Mouse (Mus musculus) gastrocnemius, postnatal 25 days (tissue): Measurements from ENCODE around the gene Adam1b. TPM values are rescaled to one million over a fixed set of nuclear protein-coding genes. Genes with fewer than 3 reads are reported as not detected.

ENCODE experiments used
- DNase-seq: peaks from one replicate; pipeline ENCODE4 v3.0.0; 2022
- total RNA-seq, 2 experiments: library from RNA; stranded (reverse); gene quantifications; 1 replicate in 1 of 2; 2 replicates in 1 of 2; pipeline ENCODE4 v1.2.3; 2021

Gene Adam1b
- total RNA-seq, 2 experiments from 2014 or later = not detected

DNA sequence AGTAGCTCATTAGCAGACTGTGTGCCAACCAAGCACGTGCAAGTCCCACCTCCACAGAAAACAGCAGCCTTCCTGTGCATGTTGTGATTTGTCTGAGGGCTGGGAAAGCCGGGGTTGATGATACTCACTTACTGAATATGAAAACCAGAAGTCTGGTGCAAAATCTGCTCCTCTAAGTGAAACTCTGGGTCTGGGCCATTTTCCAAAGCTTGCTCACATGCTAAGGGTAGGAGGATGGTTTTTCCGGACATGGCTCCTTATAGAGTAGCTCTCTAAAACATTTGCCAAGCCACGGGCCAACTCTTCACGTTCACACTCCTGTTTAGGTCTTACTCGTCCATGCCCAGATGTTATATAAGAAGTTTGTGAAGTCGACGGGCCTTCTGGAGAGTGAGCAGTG lies 9.9 kb downstream of the Adam1b start:
- DNase-seq = no peak

DNA sequence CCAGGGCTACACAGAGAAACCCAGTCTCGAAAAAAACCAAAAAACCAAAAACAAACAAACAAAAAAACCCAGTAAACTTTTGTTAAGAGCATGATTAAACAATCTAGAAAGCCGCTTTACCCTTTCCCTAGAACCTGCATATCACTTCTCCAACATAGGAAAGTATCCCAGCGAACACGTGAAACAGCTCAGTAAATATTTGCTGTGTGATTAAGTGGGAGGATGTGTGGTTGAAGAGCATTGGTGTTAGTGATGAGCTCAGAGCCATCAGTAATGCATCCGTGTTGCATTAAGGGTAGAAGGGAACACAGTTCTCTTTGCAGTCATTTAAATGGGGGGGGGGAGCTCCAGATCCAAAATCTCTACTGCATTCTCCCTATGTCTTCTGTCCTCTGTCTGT lies 18.4 kb downstream of the Adam1b start:
- no peak for DNase-seq

DNA sequence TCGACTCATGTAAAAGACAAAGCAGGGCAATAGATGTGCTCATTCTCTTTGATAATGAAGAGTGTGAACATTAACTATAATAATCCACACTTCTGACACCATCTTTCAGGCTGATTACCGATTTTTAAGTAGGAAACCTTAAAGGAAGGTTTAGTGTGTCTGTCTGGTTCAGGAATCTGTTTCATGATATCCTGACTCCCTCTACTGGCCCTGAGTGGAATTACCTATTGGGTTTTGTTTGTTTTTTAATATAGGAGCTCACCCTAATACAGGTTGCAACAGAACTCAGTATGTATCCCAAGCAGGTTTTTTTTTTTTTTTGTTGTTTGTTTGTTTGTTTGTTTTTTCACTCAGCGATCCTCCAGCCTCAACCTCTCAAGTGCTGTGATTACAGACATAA lies 25.6 kb downstream of the Adam1b start:
- DNase-seq = no peak

GRCm38 (mm10) chr5:121476040-121476439 lies 27.2 kb downstream of the Adam1b start:
- no peak for DNase-seq

DNA sequence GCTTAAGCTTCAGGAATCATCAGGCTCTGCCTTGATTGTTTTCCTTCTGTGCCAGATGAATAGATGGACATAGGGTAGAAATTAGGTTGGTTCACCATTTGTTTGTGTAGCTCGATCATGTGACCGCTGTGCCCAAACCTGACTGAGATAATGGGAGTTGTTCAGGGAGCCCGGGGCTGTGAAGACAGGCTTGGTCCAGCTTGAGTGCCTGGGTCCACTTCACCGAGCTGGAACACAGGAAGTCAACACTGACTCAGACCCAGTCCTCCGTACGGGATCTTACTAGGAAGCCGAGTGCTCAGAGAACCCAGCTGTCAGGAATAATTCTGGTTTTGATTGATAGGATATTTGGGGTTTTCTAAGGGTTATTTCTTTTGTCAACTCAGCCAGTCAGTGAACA lies 28.6 kb downstream of the Adam1b start:
- no peak for DNase-seq

DNA sequence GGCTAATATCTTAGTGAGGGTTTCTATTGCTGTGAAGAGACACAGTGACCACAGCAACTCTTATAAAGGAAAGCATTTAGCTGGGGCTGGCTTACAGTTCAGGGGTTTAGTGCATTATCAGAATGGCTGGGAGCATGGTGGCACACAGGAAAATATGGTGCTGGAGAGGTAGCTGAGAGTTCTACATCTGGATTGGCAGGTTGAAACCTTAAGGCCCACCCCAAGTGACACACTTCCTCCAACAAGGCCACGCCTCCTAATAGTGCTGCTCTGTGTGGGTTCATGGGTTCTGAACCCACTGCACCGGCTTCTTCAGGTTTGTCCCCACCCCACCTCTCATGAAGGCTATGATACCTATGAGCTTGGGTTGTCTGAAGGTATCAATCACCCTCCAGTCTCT lies 30.8 kb downstream of the Adam1b start:
- no peak for DNase-seq

GRCm38 (mm10) chr5:121469566-121469965 lies 33.7 kb downstream of the Adam1b start:
- no peak for DNase-seq

- no peak for DNase-seq
Observed at GRCm38 (mm10) chr5:121463601-121464250, 39.5 kb downstream of the Adam1b start.

DNA sequence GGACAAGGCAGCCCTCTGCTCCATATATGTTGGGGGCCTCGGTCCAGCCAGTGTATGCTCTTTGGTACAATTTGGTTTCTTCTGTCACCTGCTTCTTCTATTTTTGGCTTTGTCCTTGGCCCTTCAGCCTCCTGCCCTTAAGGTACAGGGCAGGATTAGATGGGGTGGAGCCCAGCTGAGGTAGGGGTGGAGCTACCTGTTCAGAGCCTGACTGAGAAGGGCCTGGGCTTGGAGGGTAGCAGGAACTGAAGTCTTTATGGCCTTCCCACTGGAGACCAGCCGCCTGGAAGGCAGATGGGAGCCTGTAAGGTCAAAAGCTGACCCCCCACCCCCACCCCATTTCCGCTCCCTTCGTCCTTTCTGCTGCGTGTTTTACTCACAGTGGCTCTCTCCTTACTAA lies 40.3 kb downstream of the Adam1b start:
- DNase-seq = no peak

DNA sequence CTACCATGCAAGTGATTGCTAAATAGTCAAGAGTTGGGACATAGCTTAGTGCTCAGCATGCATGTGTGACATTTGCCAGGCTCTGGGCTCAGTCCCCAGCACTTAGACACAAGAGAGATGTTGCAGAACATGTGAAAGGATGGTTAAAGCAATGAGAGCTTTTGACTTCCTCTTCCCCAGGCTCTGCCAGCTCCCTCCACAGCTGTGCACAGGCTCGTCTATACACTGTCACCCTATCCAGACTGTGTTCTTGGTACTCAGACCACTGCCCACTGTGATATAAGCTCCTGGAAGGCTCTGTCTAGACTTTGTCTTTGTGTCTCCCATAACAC lies 41.1 kb downstream of the Adam1b start:
- DNase-seq = no peak

DNA sequence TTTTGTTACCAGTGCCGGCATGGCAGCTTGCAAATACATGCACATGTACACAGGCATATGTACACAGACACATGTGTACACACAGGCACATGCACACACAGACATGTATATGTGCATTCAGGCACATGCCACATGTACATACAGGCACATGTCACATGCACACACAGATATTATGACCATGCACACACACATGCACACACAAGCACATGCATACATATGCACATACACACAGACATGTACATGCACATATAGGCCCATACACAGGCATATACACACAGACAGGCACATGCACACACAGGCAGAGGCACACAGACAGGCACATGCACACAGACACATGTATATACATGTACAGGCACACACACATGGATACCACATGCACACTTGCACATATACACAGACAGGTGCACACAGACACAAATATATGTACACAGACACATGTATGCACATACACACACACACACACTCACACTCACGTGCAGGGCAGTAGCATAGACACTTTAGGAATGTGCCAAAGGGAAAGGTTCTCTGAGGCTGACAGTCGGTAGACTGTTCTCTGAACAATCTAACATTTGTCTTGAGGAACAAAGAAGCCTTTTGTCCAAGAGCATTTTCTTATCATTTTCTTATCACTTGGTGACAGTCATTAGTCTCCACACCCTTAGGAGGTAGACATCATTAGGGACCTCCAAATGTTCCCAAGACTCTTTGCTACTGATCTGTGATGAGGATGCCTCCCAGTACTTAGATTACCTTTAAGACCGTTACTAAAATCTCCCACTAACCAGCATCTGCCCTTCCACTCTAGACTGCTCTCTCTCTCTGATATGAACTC lies 41.7 kb downstream of the Adam1b start:
- no peak for DNase-seq

DNA sequence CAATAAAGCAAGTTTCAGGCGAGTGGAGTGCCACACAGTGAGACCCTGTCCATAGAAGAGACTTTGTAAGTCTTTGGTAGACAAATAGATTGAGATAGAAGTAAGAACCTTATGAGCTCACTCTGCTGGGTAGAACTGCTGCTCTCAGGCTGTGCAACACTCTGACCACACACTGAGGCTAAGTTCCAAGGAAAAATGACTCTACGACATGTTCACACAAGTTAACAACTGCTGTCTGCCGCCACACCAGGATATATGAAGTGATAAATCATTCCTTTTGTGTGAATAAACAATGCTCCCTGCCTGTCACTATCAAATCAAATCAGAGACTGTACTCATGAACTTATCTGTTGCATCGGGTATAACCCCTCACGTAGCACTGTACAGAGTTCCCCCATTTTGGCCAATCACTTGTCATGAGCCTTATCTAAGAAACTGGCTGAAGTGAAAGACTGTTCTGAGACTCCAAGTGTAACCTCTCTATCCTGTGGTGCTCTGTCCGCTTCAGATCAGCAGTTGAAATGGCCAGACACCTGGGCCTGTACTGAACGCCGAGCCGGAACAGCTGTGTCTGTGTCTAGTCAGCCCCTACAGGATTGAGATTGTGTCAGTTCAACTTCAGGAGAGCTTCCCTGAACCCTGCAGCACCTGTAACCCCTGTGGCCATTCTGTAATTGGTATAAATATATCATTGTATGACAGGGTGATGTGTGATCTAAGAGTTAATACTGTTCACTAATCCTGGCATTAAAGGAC lies 47.5 kb downstream of the Adam1b start:
- no peak for DNase-seq

DNA sequence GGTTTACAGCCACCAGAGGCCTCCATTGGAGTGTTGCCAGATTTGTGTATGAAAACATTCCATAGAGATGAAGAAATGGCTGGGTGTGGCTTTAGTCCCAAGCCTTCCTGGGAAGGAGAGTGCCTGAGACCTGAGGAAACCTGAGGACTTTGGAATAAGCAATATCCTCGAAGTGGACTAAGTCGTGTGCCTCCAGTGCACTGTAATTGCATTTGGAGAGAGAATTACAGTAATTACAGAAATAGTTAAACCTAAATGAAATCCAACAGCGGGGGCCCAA lies 48.8 kb downstream of the Adam1b start:
- DNase-seq = no peak

- no peak for DNase-seq
Observed at GRCm38 (mm10) chr5:121453743-121454502, 49.3 kb downstream of the Adam1b start.

DNA sequence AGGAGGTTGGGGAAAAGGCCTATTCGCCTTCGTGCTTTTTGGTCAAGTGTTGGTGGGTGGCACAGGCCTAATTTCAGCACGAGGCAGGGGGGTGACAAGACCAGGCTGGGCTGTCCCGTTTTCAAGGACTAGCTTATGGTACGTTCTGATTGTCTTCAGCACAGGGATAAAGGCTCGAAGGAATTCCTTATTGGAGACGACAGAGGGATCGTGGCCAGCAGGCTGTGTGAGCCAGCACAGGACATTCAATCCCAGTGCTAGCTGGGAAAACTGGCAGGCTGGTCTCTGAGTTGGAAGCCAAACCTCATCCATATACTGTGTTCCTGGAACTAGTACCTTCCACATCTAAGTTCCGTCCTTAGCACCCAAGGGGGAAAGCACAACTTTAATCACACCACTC lies 50.3 kb downstream of the Adam1b start:
- DNase-seq = peak; percentile 55

DNA sequence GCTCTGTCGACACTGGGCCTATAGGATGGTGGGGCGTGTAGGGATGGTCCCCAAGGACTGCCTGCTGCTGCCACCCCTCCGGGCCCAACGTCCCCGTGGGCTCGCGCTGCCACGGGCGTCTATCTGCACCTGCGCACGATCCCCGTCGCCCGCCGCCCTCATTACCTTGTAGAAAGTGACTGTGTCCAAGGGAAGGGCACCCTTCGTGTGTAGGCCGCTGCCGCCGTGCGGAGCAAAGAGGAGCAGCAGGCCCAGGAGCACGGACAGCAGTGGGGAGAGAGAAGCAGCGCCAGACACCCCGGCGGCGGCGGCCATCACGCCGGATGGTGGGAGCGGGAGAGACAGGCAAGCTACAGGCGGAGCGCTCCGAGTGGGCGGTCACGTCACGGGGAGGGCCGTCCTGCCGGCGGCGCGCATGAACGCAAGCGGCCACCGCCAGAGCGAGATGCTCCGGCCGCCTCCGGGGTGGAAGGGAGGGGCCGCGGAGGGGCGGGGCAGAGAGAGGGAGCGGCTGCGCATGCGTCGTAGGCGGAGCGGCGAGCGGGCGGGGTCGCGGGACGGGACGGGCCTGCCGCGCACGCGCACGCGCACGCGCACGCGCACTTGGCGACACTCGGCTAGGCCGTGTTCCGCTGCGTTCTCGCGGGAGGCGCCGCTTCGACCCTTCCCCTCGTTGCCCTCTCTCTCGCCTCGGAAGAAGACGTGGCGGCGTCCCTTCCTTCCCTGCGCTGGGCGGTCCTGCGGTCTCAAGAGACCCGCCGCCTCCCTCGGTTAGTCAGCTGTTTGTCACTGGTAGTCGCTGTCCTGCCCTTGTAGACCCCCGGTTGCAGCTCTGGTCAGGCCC lies 51.0 kb downstream of the Adam1b start, which contains the start of gene Erp29:
TSS of gene Erp29 (minus strand) at position 481 of the 844 bp plus-strand sequence.
- peak; percentile 99 for DNase-seq

GRCm38 (mm10) chr5:121451644-121452025 lies 51.6 kb downstream of the Adam1b start, which contains the start of gene Tmem116:
Gene Tmem116, plus strand, starts transcription at chr5:121451893.
- peak; percentile 30 for DNase-seq

- DNase-seq = no peak
Observed at GRCm38 (mm10) chr5:121451203-121451602, 52.0 kb downstream of the Adam1b start.

- DNase-seq = no peak
Observed at GRCm38 (mm10) chr5:121450476-121450875, 52.8 kb downstream of the Adam1b start.
